Mouse (Mus musculus): ENCODE data around the gene Crip2. TPM values are rescaled to one million over a fixed set of nuclear protein-coding genes. Genes with fewer than 3 reads are reported as not detected.

Gene Crip2
- polyA plus RNA-seq, 1 experiment, result 137 TPM

GRCm38 (mm10) chr12:113155076-113155771 lies 15.2 kb downstream of the Crip2 start:
- TF ChIP-seq CTCF (IDR thresholded peaks at IDR 0.05; ENCODE audit: extremely low read depth, insufficient read depth, insufficient read length, insufficient replicate concordance) (no peak), POLR2A (IDR thresholded peaks at IDR 0.05; ENCODE audit: low read depth, low read length) (peak; percentile 22; the same call in 1 of the 2 replicates)

GRCm38 (mm10) chr12:113155887-113156539 lies 16.0 kb downstream of the Crip2 start, which contains the start of gene Tedc1:
TSS of gene Tedc1 (plus strand) at chr12:113156421.
- Histone ChIP-seq H3K4me1 (ENCODE audit: control insufficient read depth, insufficient read depth, insufficient read length) (peaks cover 19% of the 10 kb centered on the region; the same call in 1 of the 2 replicates), H3K36me3 (ENCODE audit: control insufficient read depth, insufficient read depth, low read length) (peaks cover 2% of the 10 kb centered on the region; the same call in 1 of the 2 replicates), H3K4me3 (ENCODE audit: extremely low read depth, insufficient read depth, insufficient read length) (peak within 1 kb of the TSS; percentile 68), H3K27ac (ENCODE audit: insufficient read depth, low read length) (peak within 1 kb of the TSS; percentile 91), H3K27me3 (ENCODE audit: control insufficient read depth, insufficient read depth, low read length) (no peaks in the 10 kb centered on the region)
- under 1% methylated on average over 46 of the region's 46 CpGs for WGBS
- TF ChIP-seq CTCF (IDR thresholded peaks at IDR 0.05; ENCODE audit: extremely low read depth, insufficient read depth, insufficient read length, insufficient replicate concordance), result peak; percentile 99
- TF ChIP-seq POLR2A (IDR thresholded peaks at IDR 0.05; ENCODE audit: low read depth, low read length), result no peak; the same call in 1 of the 2 replicates
- peak; percentile 99 to 100 for DNase-seq (ENCODE audit: low read depth in 1 of 2, low spot score in 2 of 2)

More at GRCm38 (mm10) chr12:113155076-113155771, 15.2 kb downstream of the Crip2 start:
- peaks cover 2% of the 10 kb centered on the region; the same call in 1 of the 2 replicates for H3K36me3 ChIP-seq (ENCODE audit: control insufficient read depth, insufficient read depth, low read length)
- peak overlapping the region; percentile 54 for H3K4me3 ChIP-seq (ENCODE audit: extremely low read depth, insufficient read depth, insufficient read length)
- H3K27me3 ChIP-seq (ENCODE audit: control insufficient read depth, insufficient read depth, low read length), result no peaks in the 10 kb centered on the region
- DNase-seq (ENCODE audit: low read depth in 1 of 2, low spot score in 2 of 2), result peak in 1 of 2 experiments; percentile 66
- H3K27ac ChIP-seq (ENCODE audit: insufficient read depth, low read length), result peak overlapping the region; percentile 91
- peaks cover 26% of the 10 kb centered on the region; the same call in 1 of the 2 replicates for H3K4me1 ChIP-seq (ENCODE audit: control insufficient read depth, insufficient read depth, insufficient read length)
- WGBS, result 2% methylated on average over 32 of the region's 32 CpGs

GRCm38 (mm10) chr12:113156540-113156929 lies 16.5 kb downstream of the Crip2 start:
- DNase-seq (ENCODE audit: low read depth in 1 of 2, low spot score in 2 of 2), result no peak

GRCm38 (mm10) chr12:113157002-113157401 lies 17.0 kb downstream of the Crip2 start:
- H3K27ac ChIP-seq (ENCODE audit: insufficient read depth, low read length), result no peak overlapping the region
- DNase-seq (ENCODE audit: low read depth in 1 of 2, low spot score in 2 of 2), result no peak
- TF ChIP-seq CTCF (IDR thresholded peaks at IDR 0.05; ENCODE audit: extremely low read depth, insufficient read depth, insufficient read length, insufficient replicate concordance), result no peak
- TF ChIP-seq POLR2A (IDR thresholded peaks at IDR 0.05; ENCODE audit: low read depth, low read length), result no peak
- WGBS, result 45% methylated on average over 8 of the region's 8 CpGs
- H3K36me3 ChIP-seq (ENCODE audit: control insufficient read depth, insufficient read depth, low read length), result peaks cover 2% of the 10 kb centered on the region; the same call in 1 of the 2 replicates
- H3K4me3 ChIP-seq (ENCODE audit: extremely low read depth, insufficient read depth, insufficient read length), result peak overlapping the region; percentile 68; the same call in 1 of the 2 replicates
- H3K27me3 ChIP-seq (ENCODE audit: control insufficient read depth, insufficient read depth, low read length), result no peaks in the 10 kb centered on the region
- H3K4me1 ChIP-seq (ENCODE audit: control insufficient read depth, insufficient read depth, insufficient read length), result peaks cover 14% of the 10 kb centered on the region; the same call in 1 of the 2 replicates

More at GRCm38 (mm10) chr12:113156540-113156929, 16.5 kb downstream of the Crip2 start:
- TF ChIP-seq POLR2A (IDR thresholded peaks at IDR 0.05; ENCODE audit: low read depth, low read length) (no peak), CTCF (IDR thresholded peaks at IDR 0.05; ENCODE audit: extremely low read depth, insufficient read depth, insufficient read length, insufficient replicate concordance) (no peak)
- Histone ChIP-seq H3K4me3 (ENCODE audit: extremely low read depth, insufficient read depth, insufficient read length) (peak overlapping the region; percentile 68), H3K36me3 (ENCODE audit: control insufficient read depth, insufficient read depth, low read length) (peaks cover 2% of the 10 kb centered on the region; the same call in 1 of the 2 replicates), H3K27me3 (ENCODE audit: control insufficient read depth, insufficient read depth, low read length) (no peaks in the 10 kb centered on the region), H3K4me1 (ENCODE audit: control insufficient read depth, insufficient read depth, insufficient read length) (peaks cover 14% of the 10 kb centered on the region; the same call in 1 of the 2 replicates), H3K27ac (ENCODE audit: insufficient read depth, low read length) (0 out of 2 replicates have a peak overlapping the region, but pooled peaks have one; percentile 31)
- under 1% methylated on average over 23 of the region's 23 CpGs for WGBS

GRCm38 (mm10) chr12:113157521-113157920 lies 17.5 kb downstream of the Crip2 start:
- 89% methylated on average over 8 of the region's 8 CpGs for WGBS
- Histone ChIP-seq H3K27me3 (ENCODE audit: control insufficient read depth, insufficient read depth, low read length) (no peaks in the 10 kb centered on the region), H3K4me1 (ENCODE audit: control insufficient read depth, insufficient read depth, insufficient read length) (peaks cover 16% of the 10 kb centered on the region; the same call in 1 of the 2 replicates), H3K27ac (ENCODE audit: insufficient read depth, low read length) (no peak overlapping the region), H3K36me3 (ENCODE audit: control insufficient read depth, insufficient read depth, low read length) (peaks cover 2% of the 10 kb centered on the region; the same call in 1 of the 2 replicates), H3K4me3 (ENCODE audit: extremely low read depth, insufficient read depth, insufficient read length) (no peak overlapping the region)
- TF ChIP-seq CTCF (IDR thresholded peaks at IDR 0.05; ENCODE audit: extremely low read depth, insufficient read depth, insufficient read length, insufficient replicate concordance) (no peak), POLR2A (IDR thresholded peaks at IDR 0.05; ENCODE audit: low read depth, low read length) (no peak)
- no peak for DNase-seq (ENCODE audit: low read depth in 1 of 2, low spot score in 2 of 2)

- no peaks in the 10 kb centered on the region for H3K27me3 ChIP-seq (ENCODE audit: control insufficient read depth, insufficient read depth, low read length)
- TF ChIP-seq CTCF (IDR thresholded peaks at IDR 0.05; ENCODE audit: extremely low read depth, insufficient read depth, insufficient read length, insufficient replicate concordance) (no peak), POLR2A (IDR thresholded peaks at IDR 0.05; ENCODE audit: low read depth, low read length) (no peak)
- H3K27ac ChIP-seq (ENCODE audit: insufficient read depth, low read length), result no peak overlapping the region
- no peak overlapping the region for H3K4me3 ChIP-seq (ENCODE audit: extremely low read depth, insufficient read depth, insufficient read length)
- H3K36me3 ChIP-seq (ENCODE audit: control insufficient read depth, insufficient read depth, low read length), result peaks cover 2% of the 10 kb centered on the region; the same call in 1 of the 2 replicates
- 85% methylated on average over 8 of the region's 8 CpGs for WGBS
- DNase-seq (ENCODE audit: low read depth in 1 of 2, low spot score in 2 of 2), result no peak
- H3K4me1 ChIP-seq (ENCODE audit: control insufficient read depth, insufficient read depth, insufficient read length), result peaks cover 15% of the 10 kb centered on the region; the same call in 1 of the 2 replicates
Observed at GRCm38 (mm10) chr12:113157971-113158370, 17.9 kb downstream of the Crip2 start.

Measured in spleen, adult 2 months (tissue).